ENCODE assay signal across 8 mouse cellular contexts in the genomic region with DNA sequence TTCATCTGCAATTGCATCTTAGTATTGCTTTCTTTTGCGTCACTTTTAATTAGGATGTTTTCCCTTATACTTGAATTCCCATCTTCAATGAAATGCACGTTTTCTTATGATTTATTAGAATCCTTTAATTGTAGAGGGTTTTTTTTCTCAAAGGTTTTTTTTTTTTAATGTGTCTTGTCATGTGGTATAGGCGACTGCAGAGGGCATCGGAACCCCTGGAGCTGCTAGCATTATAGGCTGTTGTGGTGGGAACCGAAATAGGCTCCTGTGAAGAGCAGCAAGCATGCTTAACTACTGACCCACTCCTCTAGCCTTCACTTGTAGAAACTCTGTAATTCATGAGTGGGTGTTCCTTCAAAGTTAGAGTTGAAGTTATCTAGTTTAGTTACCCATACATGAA. TPM values are rescaled to one million over a fixed set of nuclear protein-coding genes. Genes with fewer than 3 reads are reported as not detected.
DNase-seq lines count a peak whose midpoint lies in the region; ATAC-seq and TF ChIP-seq lines count a peak whose summit lies in the region.

No protein-coding gene starts in this region.

- DNase-seq in cerebellum, adult 2 months, result no peak
- DNase-seq in cerebellum, postnatal 4 days (ENCODE audit: low spot score in 2 of 2), result no peak
- DNase-seq in A20 (ENCODE audit: low read depth, low spot score), result peak; percentile 63
- DNase-seq in liver, embryonic 11.5 days (ENCODE audit: low spot score), result no peak
- DNase-seq in stomach, postnatal 0 days (ENCODE audit: low spot score), result no peak
- no peak for DNase-seq in ovary, adult 18-20 months (ENCODE audit: low spot score)
- no peak for DNase-seq in layer of hippocampus, postnatal 36 days

- H3K4me3 ChIP-seq in cerebellum, adult 2 months (replicated peaks; ENCODE audit: insufficient read depth, low read depth, low read length), result peak overlapping the region; percentile 99
- H3K4me3 ChIP-seq in embryonic fibroblast, embryonic 13.5 days (ENCODE audit: insufficient read depth, low read length), result peak overlapping the region; percentile 25
- peak overlapping the region; percentile 91 for H3K4me3 ChIP-seq in liver, embryonic 11.5 days (ENCODE audit: low read depth, low read length)
- H3K4me3 ChIP-seq in stomach, postnatal 0 days (ENCODE audit: low read depth, low read length), result peak overlapping the region; percentile 99

- WGBS in cerebellum, adult 2 months, result 11% methylated on average over 5 of the region's 5 CpGs
- 16% methylated on average over 5 of the region's 5 CpGs for WGBS in liver, embryonic 11.5 days
- 12% methylated on average over 5 of the region's 5 CpGs for WGBS in stomach, postnatal 0 days

- no peaks in the 10 kb centered on the region for H3K9me3 ChIP-seq in liver, embryonic 11.5 days (ENCODE audit: control insufficient read depth, low read length)
- H3K9me3 ChIP-seq in stomach, postnatal 0 days (ENCODE audit: control insufficient read depth, low read length), result no peaks in the 10 kb centered on the region

- TF ChIP-seq EP300 in stomach, postnatal 0 days (optimal IDR thresholded peaks at IDR 0.05), result no peak

- peak overlapping the region; percentile 90 for H3K9ac ChIP-seq in liver, embryonic 11.5 days (ENCODE audit: low read depth, low read length)
- H3K9ac ChIP-seq in stomach, postnatal 0 days (ENCODE audit: low read length), result peak overlapping the region; percentile 99; the same call in 1 of the 2 replicates

- TF ChIP-seq CTCF in cerebellum, adult 2 months (IDR thresholded peaks at IDR 0.05; ENCODE audit: borderline replicate concordance, insufficient read depth, low read depth, low read length), result no peak
- no peak for TF ChIP-seq CTCF in embryonic fibroblast, embryonic 13.5 days (IDR thresholded peaks at IDR 0.05; ENCODE audit: borderline replicate concordance, insufficient read depth, low read length)
- peak; percentile 17; the same call in 1 of the 2 replicates for TF ChIP-seq CTCF in stomach, postnatal 0 days (IDR thresholded peaks at IDR 0.05; ENCODE audit: low read depth)

- no peaks in the 10 kb centered on the region for H3K4me1 ChIP-seq in cerebellum, adult 2 months (ENCODE audit: control insufficient read depth, insufficient read depth, low read length)
- peaks cover 8% of the 10 kb centered on the region for H3K4me1 ChIP-seq in embryonic fibroblast, embryonic 13.5 days (ENCODE audit: control insufficient read depth, insufficient read depth, low read length)
- H3K4me1 ChIP-seq in liver, embryonic 11.5 days (replicated peaks; ENCODE audit: control insufficient read depth, insufficient read depth, low read length), result peaks cover 28% of the 10 kb centered on the region
- no peaks in the 10 kb centered on the region; the same call in 1 of the 2 replicates for H3K4me1 ChIP-seq in stomach, postnatal 0 days (replicated peaks; ENCODE audit: control insufficient read depth, insufficient read depth)

- H3K4me2 ChIP-seq in liver, embryonic 11.5 days, result peak overlapping the region; percentile 71
- peak overlapping the region; percentile 52 for H3K4me2 ChIP-seq in stomach, postnatal 0 days (replicated peaks; ENCODE audit: low read depth)

- no peaks in the 10 kb centered on the region for H3K27me3 ChIP-seq in cerebellum, adult 2 months (ENCODE audit: control insufficient read depth, insufficient read depth, low read length)
- H3K27me3 ChIP-seq in liver, embryonic 11.5 days (replicated peaks; ENCODE audit: control insufficient read depth, insufficient read depth, low read length), result no peaks in the 10 kb centered on the region
- no peaks in the 10 kb centered on the region for H3K27me3 ChIP-seq in stomach, postnatal 0 days (ENCODE audit: control insufficient read depth, insufficient read depth, low read length)

- no peak for ATAC-seq in liver, embryonic 11.5 days (replicated peaks; ENCODE audit: low FRiP score)
- ATAC-seq in stomach, postnatal 0 days (ENCODE audit: low FRiP score, low TSS enrichment), result no peak

- 0 out of 2 replicates have a peak, but pooled peaks cover 2% of the 10 kb centered on the region for H3K36me3 ChIP-seq in liver, embryonic 11.5 days (ENCODE audit: control insufficient read depth, insufficient read depth, low read length)
- no peaks in the 10 kb centered on the region for H3K36me3 ChIP-seq in stomach, postnatal 0 days (ENCODE audit: control insufficient read depth, insufficient read depth, low read length)

- no peak for TF ChIP-seq POLR2A in cerebellum, adult 2 months (IDR thresholded peaks at IDR 0.05; ENCODE audit: borderline replicate concordance, insufficient read depth, low read length)
- TF ChIP-seq POLR2A in embryonic fibroblast, embryonic 13.5 days (IDR thresholded peaks at IDR 0.05; ENCODE audit: low read depth, low read length), result no peak

- H3K27ac ChIP-seq in cerebellum, adult 2 months (ENCODE audit: insufficient read depth, low read length), result no peak overlapping the region
- H3K27ac ChIP-seq in embryonic fibroblast, embryonic 13.5 days (ENCODE audit: insufficient read depth, low read length), result no peak overlapping the region; the same call in 1 of the 2 replicates
- no peak overlapping the region for H3K27ac ChIP-seq in liver, embryonic 11.5 days (ENCODE audit: low read depth, low read length)
- no peak overlapping the region for H3K27ac ChIP-seq in stomach, postnatal 0 days (replicated peaks)

RNA-seq across cellular contexts. Expression of a gene that starts 1.1 kb away (rescaled TPM):
- polyA plus RNA-seq in cerebellum, adult 2 months (2012; rRNA removed), result 43.7 and 46.1 TPM in 2 replicates
- 174 and 184 TPM in 2 replicates for polyA plus RNA-seq in embryonic fibroblast, embryonic 13.5 days (2011; ENCODE audit: insufficient read length, low read depth, missing spikeins)
- polyA plus RNA-seq in liver, embryonic 11.5 days (2014; fragmentation: Nextera tagmentation; extraction: Ambion mirVana), result 95.3 and 95.6 TPM in 2 replicates
- polyA plus RNA-seq in stomach, postnatal 0 days (2015; fragmentation: Nextera tagmentation; extraction: Ambion mirVana), result 59.2 and 65.6 TPM in 2 replicates
- total RNA-seq in layer of hippocampus, postnatal 36 days (2021), result 10 to 100 TPM; 41.2 to 43.4 TPM

RNA-seq across cellular contexts. Expression of a gene that starts 22.0 kb away (rescaled TPM):
- polyA plus RNA-seq in cerebellum, adult 2 months (2012; rRNA removed), result 89.4 and 96.4 TPM in 2 replicates
- 80.0 and 114 TPM in 2 replicates for polyA plus RNA-seq in embryonic fibroblast, embryonic 13.5 days (2011; ENCODE audit: insufficient read length, low read depth, missing spikeins)
- polyA plus RNA-seq in liver, embryonic 11.5 days (2014; fragmentation: Nextera tagmentation; extraction: Ambion mirVana), result 225 and 249 TPM in 2 replicates
- 159 and 160 TPM in 2 replicates for polyA plus RNA-seq in stomach, postnatal 0 days (2015; fragmentation: Nextera tagmentation; extraction: Ambion mirVana)
- total RNA-seq in layer of hippocampus, postnatal 36 days (2021), result 10 to 100 TPM; 54.9 to 57.0 TPM

RNA-seq across cellular contexts. Expression of a gene that starts 47.5 kb away (rescaled TPM):
- not detected in 2 replicates for polyA plus RNA-seq in cerebellum, adult 2 months (2012; rRNA removed)
- not detected in 2 replicates for polyA plus RNA-seq in embryonic fibroblast, embryonic 13.5 days (2011; ENCODE audit: insufficient read length, low read depth, missing spikeins)
- polyA plus RNA-seq in liver, embryonic 11.5 days (2014; fragmentation: Nextera tagmentation; extraction: Ambion mirVana), result not detected in 2 replicates
- 76.2 and 81.1 TPM in 2 replicates for polyA plus RNA-seq in stomach, postnatal 0 days (2015; fragmentation: Nextera tagmentation; extraction: Ambion mirVana)
- total RNA-seq in layer of hippocampus, postnatal 36 days (2021), result not detected

Comparison
In these comparisons a context has a peak if more than half of its experiments do, and no peak if none do; other contexts are left out.
1. H3K4me3 ChIP-seq: peak in every context shown above with its lines; median percentile 99 in cerebellum, adult 2 months; 99 in stomach, postnatal 0 days; 91 in liver, embryonic 11.5 days; 25 in embryonic fibroblast, embryonic 13.5 days.
2. RNA of a gene that starts 47.5 kb away (polyA plus RNA-seq): 76.2 to 81.1 TPM in stomach, postnatal 0 days; not detected in cerebellum, adult 2 months, not detected in embryonic fibroblast, embryonic 13.5 days and not detected in liver, embryonic 11.5 days; every median in the first group is over 10 times any median in the second.